In the genomic region with DNA sequence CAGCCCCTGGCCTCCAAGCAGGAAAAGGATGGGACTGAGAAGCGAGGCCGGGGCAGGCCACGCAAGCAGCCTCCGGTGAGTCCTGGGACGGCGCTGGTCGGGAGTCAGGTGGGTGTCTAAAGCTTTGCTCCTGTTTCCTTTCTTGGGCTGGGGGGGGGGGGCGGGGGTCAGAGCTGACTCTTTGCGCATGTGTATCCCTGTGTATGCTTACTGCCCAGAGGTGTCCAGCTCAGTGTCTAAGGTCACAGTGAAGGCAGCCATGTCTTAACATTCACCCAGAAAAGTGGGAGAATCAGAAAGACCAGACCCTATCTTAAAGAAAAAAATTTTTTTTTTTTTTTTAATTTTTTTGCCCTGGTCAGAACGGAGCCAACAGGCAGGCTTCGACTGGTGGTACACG, we compare ENCODE assay signal across 13 mouse cellular contexts. TPM values are rescaled to one million over a fixed set of nuclear protein-coding genes. Genes with fewer than 3 reads are reported as not detected.
A peak's percentile ranks its signal among the peaks of the same experiment; 100 is the strongest.
DNase-seq lines count a peak whose midpoint lies in the region; ATAC-seq lines count a peak whose summit lies in the region.
"Had no signal": no experiment of that assay in that cellular context is flagged by ENCODE, and none has a peak within 500 bp of the region (broad histone marks: within the 10 kb centered on the region; RNA-seq: fewer than 3 reads in every experiment).

No protein-coding gene starts in this region.

- peak; percentile 34 for DNase-seq in cerebellum, adult 9-11 months
- DNase-seq in cerebellum, adult 18-20 months, result no peak
- DNase-seq in gastrocnemius, postnatal 14 days, result no peak
- no peak for DNase-seq in heart, postnatal 10 days
- DNase-seq: cerebellum, postnatal 14 days; kidney, adult 2 months; spleen, adult 18-20 months had no signal

- H3K4me3 ChIP-seq in megakaryocyte, embryonic 14.5 days (replicated peaks), result peak overlapping the region; percentile 81
- H3K4me3 ChIP-seq in embryonic facial prominence, embryonic 15.5 days (replicated peaks), result no peak overlapping the region
- no peak overlapping the region for H3K4me3 ChIP-seq in liver, embryonic 16.5 days (ENCODE audit: low read depth, low read length)

- no peaks in the 10 kb centered on the region for H3K27me3 ChIP-seq in megakaryocyte, embryonic 14.5 days (replicated peaks)
- no peaks in the 10 kb centered on the region for H3K27me3 ChIP-seq in embryonic facial prominence, embryonic 15.5 days
- H3K27me3 ChIP-seq in liver, embryonic 16.5 days (ENCODE audit: control insufficient read depth, insufficient read depth, low read depth, low read length), result no peaks in the 10 kb centered on the region

- 57% methylated on average over 12 of the region's 12 CpGs for WGBS in embryonic facial prominence, embryonic 15.5 days
- 39% methylated on average over 11 of the region's 12 CpGs for WGBS in liver, embryonic 16.5 days (ENCODE audit: insufficient replicate concordance)

- no peak overlapping the region for H3K27ac ChIP-seq in embryonic facial prominence, embryonic 15.5 days (replicated peaks)
- no peak overlapping the region for H3K27ac ChIP-seq in liver, embryonic 16.5 days (ENCODE audit: low read length)

- intact Hi-C loops in gastrocnemius, postnatal 14 days (cut with DNase I; ENCODE audit: low total_unique reads), result no loop called here
- intact Hi-C loops in heart, postnatal 10 days (cut with DNase I), result no loop called here

- H3K9ac ChIP-seq in embryonic facial prominence, embryonic 15.5 days, result no peak overlapping the region
- no peak overlapping the region for H3K9ac ChIP-seq in liver, embryonic 16.5 days (ENCODE audit: low read depth, low read length)

- no peak for ATAC-seq in megakaryocyte, adult 5-6 weeks (ENCODE audit: poor library complexity, severe bottlenecking)
- no peak for ATAC-seq in embryonic facial prominence, embryonic 15.5 days (ENCODE audit: insufficient number of reproducible peaks, low FRiP score, low TSS enrichment, low read depth)
- no peak for ATAC-seq in liver, embryonic 16.5 days (ENCODE audit: low read depth)
- ATAC-seq: forebrain, embryonic 16.5 days had no signal

- 0 out of 2 replicates have a peak overlapping the region, but pooled peaks have one; percentile 70 for H3K4me2 ChIP-seq in embryonic facial prominence, embryonic 15.5 days (replicated peaks)
- peak overlapping the region; percentile 92; the same call in 1 of the 2 replicates for H3K4me2 ChIP-seq in liver, embryonic 16.5 days (ENCODE audit: low read depth, low read length)

- H3K9me3 ChIP-seq in megakaryocyte, embryonic 14.5 days, result no peaks in the 10 kb centered on the region
- no peaks in the 10 kb centered on the region for H3K9me3 ChIP-seq in embryonic facial prominence, embryonic 15.5 days (replicated peaks)
- no peaks in the 10 kb centered on the region for H3K9me3 ChIP-seq in liver, embryonic 16.5 days (replicated peaks; ENCODE audit: control insufficient read depth, low read length)

- H3K36me3 ChIP-seq in megakaryocyte, embryonic 14.5 days (replicated peaks; ENCODE audit: low read length), result peaks cover 42% of the 10 kb centered on the region
- peaks cover 3% of the 10 kb centered on the region; the same call in 1 of the 2 replicates for H3K36me3 ChIP-seq in embryonic facial prominence, embryonic 15.5 days
- H3K36me3 ChIP-seq in liver, embryonic 16.5 days (ENCODE audit: control insufficient read depth, insufficient read depth), result peaks cover 4% of the 10 kb centered on the region; the same call in 1 of the 2 replicates

- peaks cover 76% of the 10 kb centered on the region for H3K4me1 ChIP-seq in megakaryocyte, embryonic 14.5 days
- peaks cover 49% of the 10 kb centered on the region for H3K4me1 ChIP-seq in embryonic facial prominence, embryonic 15.5 days
- H3K4me1 ChIP-seq in liver, embryonic 16.5 days (ENCODE audit: control insufficient read depth, low read depth, low read length), result peaks cover 56% of the 10 kb centered on the region

RNA-seq across cellular contexts. Expression of a gene that starts 3.3 kb away (rescaled TPM):
- 3,567 and 8,363 TPM in 2 replicates for polyA plus RNA-seq in megakaryocyte, embryonic 14.5 days (2012; ENCODE audit: insufficient read depth, low replicate concordance)
- total RNA-seq in megakaryocyte, adult 5-6 weeks (2015), result 159 and 170 TPM in 2 replicates
- 89.8 and 99.6 TPM in 2 replicates for total RNA-seq in megakaryocyte, adult 5-6 weeks (2017)
- 185 and 195 TPM in 2 replicates for polyA plus RNA-seq in embryonic facial prominence, embryonic 15.5 days (2015; fragmentation: Nextera tagmentation; extraction: Ambion mirVana)
- 98.3 and 104 TPM in 2 replicates for polyA plus RNA-seq in liver, embryonic 16.5 days (2015; fragmentation: Nextera tagmentation; extraction: Ambion mirVana)
- total RNA-seq in gastrocnemius, postnatal 14 days (2021), result 10 to 100 TPM; 17.2 to 18.7 TPM
- 10 to 100 TPM; 42.5 to 47.3 TPM for total RNA-seq in heart, postnatal 10 days (2021)

RNA-seq across cellular contexts. Expression of a gene that starts 6.0 kb away (rescaled TPM):
- polyA plus RNA-seq in megakaryocyte, embryonic 14.5 days (2012; ENCODE audit: insufficient read depth, low replicate concordance), result 81.1 and 284 TPM in 2 replicates
- total RNA-seq in megakaryocyte, adult 5-6 weeks (2015), result 58.0 and 63.8 TPM in 2 replicates
- 55.4 and 62.9 TPM in 2 replicates for total RNA-seq in megakaryocyte, adult 5-6 weeks (2017)
- 32.5 and 35.3 TPM in 2 replicates for polyA plus RNA-seq in embryonic facial prominence, embryonic 15.5 days (2015; fragmentation: Nextera tagmentation; extraction: Ambion mirVana)
- 10.5 and 10.7 TPM in 2 replicates for polyA plus RNA-seq in liver, embryonic 16.5 days (2015; fragmentation: Nextera tagmentation; extraction: Ambion mirVana)
- 1 to 10 TPM; 2.6 to 4.4 TPM for total RNA-seq in gastrocnemius, postnatal 14 days (2021)
- 10 to 100 TPM; 10.2 to 11.2 TPM for total RNA-seq in heart, postnatal 10 days (2021)

RNA-seq across cellular contexts. Expression of a gene that starts 38.4 kb away (rescaled TPM):
- not detected in 2 replicates for polyA plus RNA-seq in megakaryocyte, embryonic 14.5 days (2012; ENCODE audit: insufficient read depth, low replicate concordance)
- total RNA-seq in megakaryocyte, adult 5-6 weeks (2015), result not detected in 2 replicates
- total RNA-seq in megakaryocyte, adult 5-6 weeks (2017), result not detected in 2 replicates
- polyA plus RNA-seq in embryonic facial prominence, embryonic 15.5 days (2015; fragmentation: Nextera tagmentation; extraction: Ambion mirVana), result 0.72 and 0.85 TPM in 2 replicates
- not detected in 2 replicates for polyA plus RNA-seq in liver, embryonic 16.5 days (2015; fragmentation: Nextera tagmentation; extraction: Ambion mirVana)
- total RNA-seq in gastrocnemius, postnatal 14 days (2021), result not detected
- under 1 TPM in 1 of 2 experiments, not detected in 1; 0.20 TPM for total RNA-seq in heart, postnatal 10 days (2021)
- total RNA-seq: megakaryocyte-erythroid progenitor cell, adult 5-6 weeks had no signal

Comparison
In these comparisons a context has a peak if more than half of its experiments do, and no peak if none do; other contexts are left out.
1. RNA of a gene that starts 6.0 kb away (total RNA-seq): 55.4 to 63.8 TPM in megakaryocyte, adult 5-6 weeks; 10.2 to 11.2 TPM in heart, postnatal 10 days and 2.6 to 4.4 TPM in gastrocnemius, postnatal 14 days; every median in the first group is over 4 times any median in the second.